Mouse (Mus musculus) ES-E14 (cell line): Measurements from ENCODE around the gene Slc5a1.

Source experiments
- CHD2 ChIP-seq: IDR thresholded peaks from 2 replicates; pipeline ENCODE4 v1.6.1; 2014; ENCODE audit warnings: mild to moderate bottlenecking, low read depth, low read length, inconsistent platforms
- HCFC1 ChIP-seq: IDR thresholded peaks from 2 replicates; pipeline ENCODE4 v1.6.1; 2012; ENCODE audit warnings: low read length, inconsistent platforms, borderline replicate concordance; ENCODE audit not compliant: insufficient read depth
- MAFK ChIP-seq: IDR thresholded peaks from 2 replicates; pipeline ENCODE4 v1.6.1; 2014; ENCODE audit warnings: mild to moderate bottlenecking, low read depth, low read length, inconsistent platforms; ENCODE audit not compliant: insufficient read depth
- ZC3H11A ChIP-seq: IDR thresholded peaks from 2 replicates; pipeline ENCODE4 v1.6.1; 2012; ENCODE audit warnings: low read depth, mild to moderate bottlenecking, inconsistent platforms, low read length, borderline replicate concordance
- ZNF384 ChIP-seq: IDR thresholded peaks from 2 replicates; pipeline ENCODE4 v1.6.1; 2012; ENCODE audit warnings: low read depth, low read length, inconsistent platforms

DNA sequence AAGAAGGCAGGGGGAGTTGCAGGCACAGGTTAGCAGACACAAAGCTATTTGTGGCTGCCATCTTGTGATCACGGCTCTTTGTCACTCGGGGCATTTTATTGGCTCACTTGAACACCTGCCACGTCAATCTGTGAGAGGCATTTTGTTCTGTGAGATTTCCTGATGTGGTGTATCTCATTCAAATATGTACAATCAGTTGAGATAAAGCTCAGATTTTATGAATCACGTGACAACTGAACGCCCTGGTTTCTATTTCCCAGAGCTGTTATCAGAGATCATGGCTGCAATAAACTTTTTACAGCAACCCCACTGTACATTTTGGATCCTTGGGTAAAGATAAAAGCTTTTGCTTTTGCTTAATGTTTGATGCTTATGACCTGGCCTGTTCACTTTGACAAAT lies 31.6 kb downstream of the Slc5a1 start:
- TF ChIP-seq MAFK (no peak), ZC3H11A (no peak), HCFC1 (no peak), CHD2 (no peak), ZNF384 (no peak)
